Mouse (Mus musculus) intestine, embryonic 16.5 days (tissue): ENCODE data around the gene Aym1. TPM values are rescaled to one million over a fixed set of nuclear protein-coding genes. Genes with fewer than 3 reads are reported as not detected.
"Not testable (repeated sequence)": the region's sequence is repeated elsewhere in the genome, so short reads cannot be mapped to it uniquely, and the experiment has no call there.

ENCODE experiments used
- ATAC-seq: fragments of 200-750 bp; cut with Nextera tagmentation; 2 replicates; pipeline ENCODE4 v1.8.0; 2017; ENCODE audit warnings: moderate TSS enrichment, moderate library complexity
- H3K27ac ChIP-seq: fragments of 300-500 bp; sonication (generic); 2 replicates; pipeline ENCODE4 v1.5.1; 2014; ENCODE audit warnings: mild to moderate bottlenecking, low read length
- H3K27me3 ChIP-seq: fragments of 300-500 bp; sonication (generic); replicated peaks from 2 replicates; pipeline ENCODE4 v1.6.1; 2014; ENCODE audit warnings: low read length, control low read depth, mixed read lengths; ENCODE audit not compliant: control insufficient read depth, insufficient read depth
- H3K36me3 ChIP-seq: fragments of 300-500 bp; sonication (generic); 2 replicates; pipeline ENCODE4 v1.6.1; 2014; ENCODE audit warnings: low read length, control low read depth; ENCODE audit not compliant: control insufficient read depth, insufficient read depth
- H3K4me1 ChIP-seq: fragments of 300-500 bp; sonication (generic); 2 replicates; pipeline ENCODE4 v1.6.1; 2014; ENCODE audit warnings: low read length, control low read depth, mixed read lengths; ENCODE audit not compliant: control insufficient read depth, insufficient read depth
- H3K4me2 ChIP-seq: fragments of 300-500 bp; sonication (generic); 2 replicates; pipeline ENCODE4 v1.6.1; 2014; ENCODE audit warnings: low read depth, low read length, control low read depth
- H3K4me3 ChIP-seq: fragments of 300-500 bp; sonication (generic); 2 replicates; pipeline ENCODE4 v1.5.1; 2014; ENCODE audit warnings: mild to moderate bottlenecking, low read length
- H3K9ac ChIP-seq: fragments of 300-500 bp; sonication (generic); 2 replicates; pipeline ENCODE4 v1.6.1; 2014; ENCODE audit warnings: low read depth, low read length
- H3K9me3 ChIP-seq: fragments of 300-500 bp; sonication (generic); 2 replicates; pipeline ENCODE4 v1.6.1; 2016; ENCODE audit warnings: low read length, control low read depth; ENCODE audit not compliant: control insufficient read depth
- WGBS: fragments of 180-500 bp; shearing (Covaris S2); extraction: QIAGEN DNeasy Blood & Tissue Kit; methylation state at CpG from one replicate; pipeline ENCODE4 v1.1.7; 2014; 5-methylcytosine and 5-hydroxymethylcytosine counted together
- polyA plus RNA-seq: library from polyadenylated mRNA; unstranded; fragments of >200 nt; fragmentation: Nextera tagmentation; extraction: Ambion mirVana; gene quantifications from 2 replicates; pipeline ENCODE4 v1.2.1, GENCODE M21; 2015

Gene Aym1
- polyA plus RNA-seq, 1 experiment from 2014 or later, result not detected

GRCm38 (mm10) chr5:113332899-113333298, 24.2 kb upstream of the Aym1 start:
- no peaks in the 10 kb centered on the region for H3K36me3 ChIP-seq
- no peak overlapping the region for H3K4me3 ChIP-seq
- no peak overlapping the region for H3K27ac ChIP-seq
- no peak overlapping the region for H3K4me2 ChIP-seq
- no peak for ATAC-seq
- 57% methylated on average over 4 of the region's 4 CpGs for WGBS
- no peak overlapping the region for H3K9ac ChIP-seq
- peaks cover 41% of the 10 kb centered on the region for H3K27me3 ChIP-seq
- H3K4me1 ChIP-seq, result peaks cover 11% of the 10 kb centered on the region
- H3K9me3 ChIP-seq, result no peaks in the 10 kb centered on the region

GRCm38 (mm10) chr5:113334621-113335530, 22.2 kb upstream of the Aym1 start:
- no peak overlapping the region for H3K9ac ChIP-seq
- no peak for ATAC-seq
- peak overlapping the region; percentile 52 for H3K4me2 ChIP-seq
- H3K36me3 ChIP-seq, result no peaks in the 10 kb centered on the region
- H3K9me3 ChIP-seq, result no peaks in the 10 kb centered on the region
- H3K27ac ChIP-seq, result no peak overlapping the region
- H3K4me3 ChIP-seq, result peak overlapping the region; percentile 37
- peaks cover 43% of the 10 kb centered on the region for H3K27me3 ChIP-seq
- peaks cover 11% of the 10 kb centered on the region for H3K4me1 ChIP-seq
- 6% methylated on average over 34 of the region's 34 CpGs for whole genome bisulfite sequencing

GRCm38 (mm10) chr5:113335732-113336131, 21.4 kb upstream of the Aym1 start:
- peaks cover 11% of the 10 kb centered on the region for H3K4me1 ChIP-seq
- ATAC-seq, result no peak
- H3K9me3 ChIP-seq, result no peaks in the 10 kb centered on the region
- no peak overlapping the region for H3K27ac ChIP-seq
- H3K9ac ChIP-seq, result peak overlapping the region; percentile 11; the same call in 1 of the 2 replicates
- H3K27me3 ChIP-seq, result peaks cover 43% of the 10 kb centered on the region
- WGBS, result under 1% methylated on average over 17 of the region's 17 CpGs
- H3K36me3 ChIP-seq, result no peaks in the 10 kb centered on the region
- H3K4me3 ChIP-seq, result peak overlapping the region; percentile 37
- peak overlapping the region; percentile 52 for H3K4me2 ChIP-seq

GRCm38 (mm10) chr5:113336281-113336680, 20.8 kb upstream of the Aym1 start:
- Histone ChIP-seq H3K27ac (no peak overlapping the region), H3K9me3 (no peaks in the 10 kb centered on the region), H3K4me1 (peaks cover 11% of the 10 kb centered on the region), H3K4me2 (no peak overlapping the region), H3K9ac (no peak overlapping the region), H3K36me3 (no peaks in the 10 kb centered on the region), H3K27me3 (peaks cover 43% of the 10 kb centered on the region), H3K4me3 (no peak overlapping the region)
- WGBS, result 22% methylated on average over 9 of the region's 9 CpGs
- ATAC-seq, result no peak

GRCm38 (mm10) chr5:113344635-113345386, 12.3 kb upstream of the Aym1 start:
- WGBS, result 27% methylated on average over 16 of the region's 16 CpGs
- peaks cover 43% of the 10 kb centered on the region for H3K27me3 ChIP-seq
- H3K4me1 ChIP-seq, result no peaks in the 10 kb centered on the region
- H3K4me2 ChIP-seq, result no peak overlapping the region
- no peak overlapping the region for H3K4me3 ChIP-seq
- H3K27ac ChIP-seq, result no peak overlapping the region
- no peaks in the 10 kb centered on the region for H3K36me3 ChIP-seq
- no peaks in the 10 kb centered on the region for H3K9me3 ChIP-seq
- ATAC-seq, result no peak
- H3K9ac ChIP-seq, result no peak overlapping the region

- Histone ChIP-seq H3K4me2 (no peak overlapping the region), H3K9ac (no peak overlapping the region), H3K27me3 (peaks cover 44% of the 10 kb centered on the region), H3K9me3 (no peaks in the 10 kb centered on the region), H3K4me1 (no peaks in the 10 kb centered on the region), H3K36me3 (no peaks in the 10 kb centered on the region), H3K4me3 (no peak overlapping the region), H3K27ac (no peak overlapping the region)
- no peak for ATAC-seq
- 12% methylated on average over 11 of the region's 11 CpGs for WGBS
Observed at GRCm38 (mm10) chr5:113345781-113346180, 11.3 kb upstream of the Aym1 start.

- H3K4me1 ChIP-seq, H3K36me3 ChIP-seq, H3K9me3 ChIP-seq, ATAC-seq, H3K4me3 ChIP-seq, H3K9ac ChIP-seq, H3K27ac ChIP-seq, H3K4me2 ChIP-seq: not testable (repeated sequence)
- WGBS, result 46% methylated on average over 6 of the region's 6 CpGs
- peaks cover 47% of the 10 kb centered on the region for H3K27me3 ChIP-seq
Observed at GRCm38 (mm10) chr5:113346651-113347050, 10.4 kb upstream of the Aym1 start.

GRCm38 (mm10) chr5:113347593-113347992, 9.5 kb upstream of the Aym1 start:
- Histone ChIP-seq H3K27me3 (peaks cover 47% of the 10 kb centered on the region), H3K9ac (no peak overlapping the region), H3K27ac (no peak overlapping the region), H3K4me1 (0 out of 2 replicates have a peak, but pooled peaks cover 1% of the 10 kb centered on the region), H3K9me3 (no peaks in the 10 kb centered on the region), H3K36me3 (no peaks in the 10 kb centered on the region), H3K4me3 (no peak overlapping the region), H3K4me2 (no peak overlapping the region)
- ATAC-seq, result no peak
- WGBS, result 39% methylated on average over 12 of the region's 12 CpGs

GRCm38 (mm10) chr5:113348597-113348996, 8.5 kb upstream of the Aym1 start:
- Histone ChIP-seq H3K36me3 (no peaks in the 10 kb centered on the region), H3K4me2 (no peak overlapping the region), H3K27me3 (peaks cover 47% of the 10 kb centered on the region), H3K27ac (no peak overlapping the region), H3K9me3 (no peaks in the 10 kb centered on the region), H3K9ac (no peak overlapping the region), H3K4me1 (0 out of 2 replicates have a peak, but pooled peaks cover 2% of the 10 kb centered on the region), H3K4me3 (no peak overlapping the region)
- WGBS, result 20% methylated on average over 13 of the region's 13 CpGs
- ATAC-seq, result no peak
